Mouse (Mus musculus) neural tube, embryonic 14.5 days (tissue): Measurements from ENCODE around the gene Enox1. TPM values are rescaled to one million over a fixed set of nuclear protein-coding genes. Genes with fewer than 3 reads are reported as not detected.

Source experiments
- ATAC-seq: fragments of 200-750 bp; cut with Nextera tagmentation; 2 replicates; pipeline ENCODE4 v1.8.0; 2017; ENCODE audit warnings: low read depth, mild to moderate bottlenecking, moderate TSS enrichment, moderate library complexity
- H3K27ac ChIP-seq: fragments of 300-500 bp; sonication (generic); 2 replicates; pipeline ENCODE4 v1.5.1; 2014; ENCODE audit warnings: low read depth, mild to moderate bottlenecking, control low read depth, low read length, moderate library complexity, mixed read lengths
- H3K27me3 ChIP-seq: fragments of 300-500 bp; sonication (generic); 2 replicates; pipeline ENCODE4 v1.6.1; 2014; ENCODE audit warnings: low read length; ENCODE audit not compliant: control insufficient read depth, insufficient read depth
- H3K36me3 ChIP-seq: fragments of 300-500 bp; sonication (generic); 2 replicates; pipeline ENCODE4 v1.6.1; 2014; ENCODE audit warnings: low read length, mixed read lengths; ENCODE audit not compliant: control insufficient read depth, insufficient read depth
- H3K4me1 ChIP-seq: fragments of 300-500 bp; sonication (generic); 2 replicates; pipeline ENCODE4 v1.6.1; 2014; ENCODE audit warnings: low read length; ENCODE audit not compliant: control insufficient read depth, insufficient read depth
- H3K4me2 ChIP-seq: fragments of 300-500 bp; sonication (generic); 2 replicates; pipeline ENCODE4 v1.6.1; 2014; ENCODE audit warnings: mild to moderate bottlenecking, low read depth, low read length, control low read depth
- H3K4me3 ChIP-seq: fragments of 300-500 bp; sonication (generic); 2 replicates; pipeline ENCODE4 v1.5.1; 2014; ENCODE audit warnings: low read depth, low read length, control low read depth, mixed read lengths
- H3K9ac ChIP-seq: fragments of 300-500 bp; sonication (generic); replicated peaks from 2 replicates; pipeline ENCODE4 v1.6.1; 2014; ENCODE audit warnings: low read depth, mild to moderate bottlenecking, control low read depth, low read length, mixed read lengths
- H3K9me3 ChIP-seq: fragments of 300-500 bp; sonication (generic); 2 replicates; pipeline ENCODE4 v1.6.1; 2016; ENCODE audit warnings: low read length; ENCODE audit not compliant: control insufficient read depth
- WGBS: fragments of 180-500 bp; shearing (Covaris S2); extraction: QIAGEN DNeasy Blood & Tissue Kit; methylation state at CpG from one replicate; pipeline ENCODE4 v1.1.7; 2014; 5-methylcytosine and 5-hydroxymethylcytosine counted together
- polyA plus RNA-seq: library from polyadenylated mRNA; unstranded; fragments of >200 nt; fragmentation: Nextera tagmentation; extraction: Ambion mirVana; gene quantifications from 2 replicates; pipeline ENCODE4 v1.2.1, GENCODE M21; 2014

Gene Enox1
- polyA plus RNA-seq, 1 experiment from 2014 or later, result 36.2 TPM

DNA sequence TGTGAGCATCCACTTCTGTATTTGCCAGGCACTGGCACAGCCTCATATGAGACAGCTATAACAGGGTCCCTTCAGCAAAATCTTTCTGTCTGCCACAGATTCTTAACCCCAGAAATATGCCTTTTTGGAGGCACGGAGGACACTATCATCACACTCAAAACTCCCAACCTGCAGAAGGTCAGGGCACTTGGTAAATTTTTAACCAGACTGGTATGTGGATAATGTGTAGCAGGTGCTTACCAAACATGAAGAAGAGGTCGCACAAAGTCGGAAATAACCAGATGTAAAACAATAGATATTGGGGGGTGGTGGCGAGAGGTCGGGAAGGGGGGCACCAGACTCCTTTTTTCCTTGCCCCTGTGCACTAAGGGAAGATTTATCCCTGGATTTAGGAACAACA, 430.6 kb downstream of the Enox1 start:
- Histone ChIP-seq H3K27me3 (no peaks in the 10 kb centered on the region), H3K27ac (no peak overlapping the region), H3K36me3 (no peaks in the 10 kb centered on the region), H3K4me2 (no peak overlapping the region), H3K4me3 (no peak overlapping the region), H3K4me1 (peaks cover 10% of the 10 kb centered on the region), H3K9ac (no peak overlapping the region), H3K9me3 (no peaks in the 10 kb centered on the region)
- WGBS, result 73% methylated on average over 5 of the region's 5 CpGs
- ATAC-seq, result no peak

DNA sequence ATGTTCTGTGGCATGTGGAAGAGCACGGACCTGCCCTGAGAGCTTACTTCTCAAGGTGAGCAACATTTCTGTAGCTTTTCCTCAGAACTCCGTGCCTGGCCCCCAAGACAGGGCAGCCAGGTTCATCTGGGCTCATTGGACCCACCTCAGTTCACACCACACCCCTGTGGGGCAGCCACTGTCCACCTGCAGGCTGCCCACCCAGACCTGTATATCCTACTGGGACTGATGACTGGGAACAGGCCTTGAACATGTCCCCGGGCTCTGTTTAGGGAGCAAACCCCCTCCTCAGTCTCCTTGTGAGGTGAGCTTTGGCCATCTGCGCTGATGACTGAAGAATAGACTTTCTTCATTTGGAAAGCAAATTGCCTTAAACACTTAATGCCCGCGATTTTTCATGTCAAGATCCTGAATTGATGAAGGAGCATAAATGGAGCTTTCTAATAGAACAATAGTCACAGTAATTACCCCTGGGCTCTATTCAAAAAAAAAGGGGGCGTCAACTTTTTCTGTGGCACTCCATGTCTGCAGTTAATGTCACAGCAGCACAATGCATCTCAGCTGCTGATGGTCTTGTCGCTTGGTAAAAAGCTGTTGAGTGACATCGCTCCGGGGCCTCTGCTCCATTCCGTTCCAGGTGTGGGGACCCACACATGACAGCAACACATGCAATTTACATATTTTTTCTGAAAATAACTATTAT, 436.7 kb downstream of the Enox1 start:
- H3K4me3 ChIP-seq, result no peak overlapping the region
- H3K9me3 ChIP-seq, result no peaks in the 10 kb centered on the region
- WGBS, result 28% methylated on average over 11 of the region's 11 CpGs
- no peaks in the 10 kb centered on the region for H3K36me3 ChIP-seq
- H3K9ac ChIP-seq, result no peak overlapping the region
- H3K27ac ChIP-seq, result no peak overlapping the region
- no peak overlapping the region for H3K4me2 ChIP-seq
- peaks cover 4% of the 10 kb centered on the region; the same call in 1 of the 2 replicates for H3K4me1 ChIP-seq
- no peaks in the 10 kb centered on the region for H3K27me3 ChIP-seq
- 0 out of 2 replicates have a peak, but pooled peaks have one; percentile 43 for ATAC-seq

DNA sequence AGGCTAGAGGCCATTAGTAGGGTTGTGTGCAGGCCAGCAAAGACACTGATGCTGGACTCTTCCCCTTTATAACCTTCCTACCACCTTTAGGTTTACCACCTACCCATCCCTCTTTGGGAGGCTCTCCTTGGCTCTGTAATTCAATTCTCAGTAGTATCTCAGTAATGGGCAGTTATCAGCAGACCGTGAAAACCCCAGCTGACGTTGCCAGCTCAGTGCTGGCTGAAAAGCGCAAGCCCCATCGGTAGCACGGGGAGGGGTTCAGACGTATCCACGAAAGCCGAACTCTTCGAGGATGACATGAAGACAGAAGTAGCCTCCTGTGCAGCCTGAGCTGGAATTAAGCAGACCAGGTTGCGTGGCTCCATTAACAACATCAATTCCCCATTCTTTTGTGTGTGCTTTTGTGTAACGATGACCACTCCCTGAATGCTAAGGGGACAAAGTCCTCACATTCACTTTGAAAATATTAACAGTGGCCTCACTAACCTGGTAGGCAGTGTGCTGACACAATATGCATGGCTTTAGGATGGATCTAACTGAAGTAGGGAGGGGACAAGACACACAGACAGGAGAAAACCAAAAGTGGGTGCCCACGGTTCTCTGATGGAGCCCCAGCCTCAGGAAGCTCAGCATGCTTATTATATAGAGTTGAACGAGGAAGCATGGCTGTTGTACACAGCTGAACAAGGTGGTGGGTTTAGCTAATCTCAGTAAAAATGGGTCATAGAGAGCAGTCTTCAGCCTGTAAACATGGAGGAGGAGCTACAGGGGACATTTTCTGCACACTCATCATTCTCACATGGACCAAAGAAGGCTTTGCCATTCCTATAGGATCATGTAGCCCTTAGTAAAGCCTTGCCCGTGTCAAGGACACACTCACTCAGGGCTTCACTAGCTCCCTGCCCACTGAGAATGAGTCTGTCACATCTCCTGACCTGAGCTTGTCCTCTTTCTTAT, 439.9 kb downstream of the Enox1 start:
- Histone ChIP-seq H3K36me3 (no peaks in the 10 kb centered on the region), H3K27me3 (no peaks in the 10 kb centered on the region), H3K4me3 (no peak overlapping the region), H3K9ac (no peak overlapping the region), H3K9me3 (no peaks in the 10 kb centered on the region), H3K4me1 (peaks cover 5% of the 10 kb centered on the region), H3K4me2 (no peak overlapping the region), H3K27ac (no peak overlapping the region)
- 0 out of 2 replicates have a peak, but pooled peaks have one; percentile 21 for ATAC-seq
- WGBS, result 80% methylated on average over 14 of the region's 14 CpGs

DNA sequence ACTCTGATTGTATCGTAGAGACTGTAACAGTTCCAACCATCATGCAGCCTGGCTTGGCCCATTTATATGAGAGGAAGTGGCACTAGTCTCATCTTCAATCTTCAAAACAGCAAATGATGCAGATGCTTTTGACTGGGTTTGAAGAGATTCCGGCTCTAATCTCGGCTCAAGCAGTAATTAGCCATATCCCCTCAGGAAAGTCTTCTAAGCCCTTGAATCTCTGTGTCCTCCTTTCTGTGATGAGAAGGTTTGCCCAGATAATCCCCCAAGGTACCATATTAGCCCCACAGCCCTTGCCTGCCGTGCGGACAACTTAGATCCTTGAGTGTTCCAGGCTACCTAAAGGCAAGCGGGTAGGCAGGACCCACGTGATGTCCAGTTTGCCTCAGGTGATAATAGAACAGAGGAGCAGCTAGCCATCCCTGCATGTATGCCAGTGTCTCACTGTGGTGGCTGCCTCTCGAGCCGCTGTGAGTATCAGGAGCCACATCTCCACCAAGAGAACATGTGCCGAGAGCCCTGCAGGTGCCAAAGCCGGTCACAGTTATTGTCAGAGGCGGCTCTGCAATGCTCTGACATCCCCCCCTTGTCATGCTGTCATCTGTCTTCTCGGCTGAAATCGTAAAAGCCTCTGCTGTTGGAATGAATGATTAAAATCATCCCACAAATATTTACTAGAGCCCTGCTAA, 442.6 kb downstream of the Enox1 start:
- Histone ChIP-seq H3K36me3 (no peaks in the 10 kb centered on the region), H3K27ac (no peak overlapping the region; the same call in 1 of the 2 replicates), H3K4me3 (no peak overlapping the region), H3K9me3 (no peaks in the 10 kb centered on the region), H3K4me1 (peaks cover 5% of the 10 kb centered on the region), H3K27me3 (no peaks in the 10 kb centered on the region), H3K9ac (no peak overlapping the region), H3K4me2 (no peak overlapping the region)
- ATAC-seq, result no peak
- WGBS, result 50% methylated on average over 14 of the region's 14 CpGs

DNA sequence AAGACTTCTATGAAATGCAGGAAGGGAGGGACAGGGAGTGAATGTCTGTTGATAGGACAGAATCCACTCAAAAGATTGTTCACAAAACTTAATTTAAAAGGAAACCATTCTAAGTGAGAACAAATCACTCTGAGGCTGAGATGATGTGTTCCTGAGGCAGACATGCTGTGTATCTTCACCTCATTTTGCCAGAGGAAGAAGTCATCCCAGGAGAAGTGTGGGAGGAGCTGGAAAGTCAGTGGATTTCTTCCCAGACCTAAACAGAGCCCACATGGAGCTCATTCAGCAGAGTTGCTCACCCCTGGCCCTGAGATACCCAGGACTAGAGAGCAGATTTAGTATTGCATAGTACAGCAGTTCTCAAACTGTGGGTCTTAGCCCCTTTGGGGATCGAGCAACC, 444.2 kb downstream of the Enox1 start:
- H3K4me3 ChIP-seq, result no peak overlapping the region
- H3K9me3 ChIP-seq, result no peaks in the 10 kb centered on the region
- peaks cover 5% of the 10 kb centered on the region for H3K4me1 ChIP-seq
- H3K9ac ChIP-seq, result no peak overlapping the region
- no peak for ATAC-seq
- H3K27me3 ChIP-seq, result no peaks in the 10 kb centered on the region
- WGBS, result 96% methylated on average over 1 of the region's 1 CpGs
- no peak overlapping the region for H3K27ac ChIP-seq
- H3K4me2 ChIP-seq, result no peak overlapping the region
- no peaks in the 10 kb centered on the region for H3K36me3 ChIP-seq

DNA sequence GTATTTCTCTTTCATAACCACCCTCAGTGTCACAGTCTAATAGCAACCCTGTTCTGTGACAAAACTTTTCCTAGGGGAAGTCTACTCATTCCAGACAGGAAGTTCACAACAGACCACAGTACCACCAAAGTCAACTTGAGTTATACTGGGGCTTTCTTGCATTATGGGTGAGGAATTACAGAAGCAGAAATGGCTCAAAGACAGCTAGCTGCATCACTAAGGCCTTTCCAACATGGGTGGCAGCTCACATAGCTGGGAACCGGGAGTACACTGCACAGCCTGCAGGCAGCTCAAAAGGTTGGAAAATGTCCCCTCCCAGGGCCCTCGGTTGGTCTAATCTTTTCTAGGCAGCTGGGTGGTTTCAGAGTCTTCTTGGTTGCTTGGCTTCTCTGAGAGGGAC, 444.9 kb downstream of the Enox1 start:
- H3K27ac ChIP-seq, result no peak overlapping the region
- no peaks in the 10 kb centered on the region for H3K9me3 ChIP-seq
- H3K36me3 ChIP-seq, result no peaks in the 10 kb centered on the region
- no peak for ATAC-seq
- WGBS, result 89% methylated on average over 2 of the region's 2 CpGs
- no peak overlapping the region for H3K4me3 ChIP-seq
- H3K27me3 ChIP-seq, result no peaks in the 10 kb centered on the region
- no peak overlapping the region for H3K9ac ChIP-seq
- no peak overlapping the region for H3K4me2 ChIP-seq
- peaks cover 5% of the 10 kb centered on the region for H3K4me1 ChIP-seq

DNA sequence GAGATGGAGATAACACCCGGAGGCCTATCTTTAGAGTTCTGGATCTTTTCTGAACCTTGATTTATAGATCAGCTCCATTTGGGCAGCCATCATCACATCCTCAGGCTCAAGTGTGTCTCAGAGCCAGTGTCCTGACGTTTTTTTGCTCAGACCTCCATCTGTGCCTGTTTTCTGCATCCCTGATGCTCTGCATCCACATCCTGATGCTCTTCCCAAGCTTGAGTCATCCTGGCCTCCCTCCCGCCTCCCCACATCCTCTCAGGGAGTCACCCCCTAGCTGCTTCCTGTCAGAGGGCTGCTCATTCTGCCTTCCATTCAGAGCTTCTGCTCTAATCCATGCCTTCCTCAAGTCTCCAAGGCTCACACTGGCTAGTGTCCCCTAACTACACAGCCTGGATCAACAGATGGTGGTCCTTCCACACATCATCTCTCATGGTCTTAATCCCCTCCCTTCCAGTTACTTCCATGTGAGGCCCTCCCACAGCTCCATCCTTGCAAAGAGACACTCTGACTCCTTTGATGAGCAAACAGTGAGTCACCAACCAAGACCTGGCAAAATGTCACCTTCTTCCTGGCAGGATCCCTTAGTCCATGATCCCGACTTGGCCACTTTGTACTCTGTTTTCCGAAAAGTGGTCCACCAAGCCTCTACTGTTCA, 451.7 kb downstream of the Enox1 start:
- WGBS, result 87% methylated on average over 5 of the region's 5 CpGs
- no peaks in the 10 kb centered on the region for H3K36me3 ChIP-seq
- no peak overlapping the region for H3K4me3 ChIP-seq
- H3K9me3 ChIP-seq, result no peaks in the 10 kb centered on the region
- ATAC-seq, result no peak
- no peaks in the 10 kb centered on the region for H3K4me1 ChIP-seq
- H3K27ac ChIP-seq, result no peak overlapping the region
- no peak overlapping the region for H3K4me2 ChIP-seq
- no peaks in the 10 kb centered on the region for H3K27me3 ChIP-seq
- no peak overlapping the region for H3K9ac ChIP-seq

DNA sequence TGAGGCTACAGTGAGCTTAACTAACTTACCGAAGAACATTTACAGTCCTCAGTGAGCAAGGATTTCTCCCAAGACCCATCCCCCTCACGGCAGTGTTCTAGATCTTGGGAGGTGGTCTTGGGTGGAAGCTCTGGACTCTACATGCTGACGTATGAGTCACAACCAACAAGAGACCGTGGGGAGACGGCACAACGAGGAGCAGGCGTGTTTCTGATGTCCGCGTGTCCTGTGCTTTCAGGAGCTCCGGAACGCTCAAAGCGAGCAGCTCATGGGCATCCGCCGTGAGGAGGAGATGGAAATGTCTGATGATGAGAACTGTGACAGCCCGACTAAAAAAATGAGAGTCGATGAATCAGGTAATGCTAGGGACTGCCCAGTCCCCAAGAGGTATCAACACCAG, 458.6 kb downstream of the Enox1 start:
- Histone ChIP-seq H3K36me3 (no peaks in the 10 kb centered on the region), H3K9ac (no peak overlapping the region), H3K4me1 (no peaks in the 10 kb centered on the region), H3K9me3 (no peaks in the 10 kb centered on the region), H3K4me3 (no peak overlapping the region), H3K4me2 (no peak overlapping the region), H3K27me3 (no peaks in the 10 kb centered on the region), H3K27ac (no peak overlapping the region)
- WGBS, result 91% methylated on average over 16 of the region's 16 CpGs
- ATAC-seq, result no peak
